Mouse (Mus musculus) right cerebral cortex, postnatal 14 days (tissue): ENCODE results near the gene Kif19a.

Experiments used
- DNase-seq: peaks from one replicate; pipeline ENCODE4 v3.0.0; 2022

Gene Kif19a

GRCm38 (mm10) chr11:114764820-114765818 is at the start of gene Kif19a:
Gene Kif19a, plus strand, starts transcription at chr11:114765388.
- DNase-seq = peak; percentile 42

- no peak for DNase-seq
These were observed 49.7 kb upstream of the Kif19a start for GRCm38 (mm10) chr11:114715531-114715930.

GRCm38 (mm10) chr11:114720535-114720934 is 44.7 kb upstream of the Kif19a start:
- no peak for DNase-seq

GRCm38 (mm10) chr11:114722438-114722837 is 42.8 kb upstream of the Kif19a start:
- DNase-seq = no peak

GRCm38 (mm10) chr11:114723030-114723429 is 42.2 kb upstream of the Kif19a start:
- no peak for DNase-seq

GRCm38 (mm10) chr11:114724787-114725590 is 40.2 kb upstream of the Kif19a start:
- peak; percentile 33 for DNase-seq

- peak; percentile 70 for DNase-seq
These were observed 38.0 kb upstream of the Kif19a start, which contains the start of gene Dnaic2 for GRCm38 (mm10) chr11:114726965-114727825. Gene Dnaic2, plus strand, starts transcription at chr11:114727408.

- DNase-seq = no peak
These were observed 37.4 kb upstream of the Kif19a start for GRCm38 (mm10) chr11:114727826-114728186.

GRCm38 (mm10) chr11:114728333-114728732 is 36.9 kb upstream of the Kif19a start:
- DNase-seq = no peak

- DNase-seq = no peak
These were observed 35.3 kb upstream of the Kif19a start for GRCm38 (mm10) chr11:114729832-114730363.

GRCm38 (mm10) chr11:114731711-114732110 is 33.5 kb upstream of the Kif19a start:
- DNase-seq = no peak

GRCm38 (mm10) chr11:114732890-114733289 is 32.3 kb upstream of the Kif19a start:
- no peak for DNase-seq

- no peak for DNase-seq
These were observed 29.1 kb upstream of the Kif19a start for GRCm38 (mm10) chr11:114736111-114736510.

- DNase-seq = peak; percentile 64
These were observed 28.1 kb upstream of the Kif19a start for GRCm38 (mm10) chr11:114736913-114737624.

- DNase-seq = no peak
These were observed 24.6 kb upstream of the Kif19a start for GRCm38 (mm10) chr11:114740598-114740997.

GRCm38 (mm10) chr11:114741451-114741850 is 23.7 kb upstream of the Kif19a start:
- DNase-seq = no peak

GRCm38 (mm10) chr11:114745134-114745533 is 20.1 kb upstream of the Kif19a start:
- peak; percentile 97 for DNase-seq

GRCm38 (mm10) chr11:114747564-114748138 is 17.5 kb upstream of the Kif19a start:
- DNase-seq = no peak

GRCm38 (mm10) chr11:114769911-114770310 is 4.7 kb downstream of the Kif19a start:
- no peak for DNase-seq

- DNase-seq = no peak
These were observed 6.7 kb downstream of the Kif19a start for GRCm38 (mm10) chr11:114771896-114772295.

- no peak for DNase-seq
These were observed 14.9 kb downstream of the Kif19a start for GRCm38 (mm10) chr11:114780076-114780475.
